Mouse (Mus musculus): ENCODE measurements around the gene Tuba3b. TPM values are rescaled to one million over a fixed set of nuclear protein-coding genes. Genes with fewer than 3 reads are reported as not detected.

Gene Tuba3b
- polyA plus RNA-seq, 2 experiments from 2014 or later, result not detected

- ATAC-seq, result no peak
Observed at GRCm38 (mm10) chr6:145669596-145670071, 54.1 kb downstream of the Tuba3b start.

Other genes starting within 250 kb of the Tuba3b start
- gene Lmntd1, start 1.4 kb upstream of the Tuba3b start, polyA plus RNA-seq (2017; shearing (Covaris generic)), result not detected
- gene Rassf8, start 131.0 kb downstream of the Tuba3b start, polyA plus RNA-seq (2017; shearing (Covaris generic)), result under 1 TPM in 1 of 2 experiments, not detected in 1; 0.13 TPM
- gene Bhlhe41, start 249.8 kb downstream of the Tuba3b start, polyA plus RNA-seq (2017; shearing (Covaris generic)), result under 1 TPM; 0.22 to 0.26 TPM